Mouse (Mus musculus) thymus, postnatal 0 days (tissue): Measurements from ENCODE around the gene Cep85l. TPM values are rescaled to one million over a fixed set of nuclear protein-coding genes. Genes with fewer than 3 reads are reported as not detected.

Source experiments
- DNase-seq: peaks from one replicate; pipeline ENCODE4 v3.0.0-alpha.2; 2015; ENCODE audit warnings: low spot score
- polyA plus RNA-seq: library from polyadenylated mRNA; unstranded; fragments of >200 nt; fragmentation: Nextera tagmentation; extraction: Ambion mirVana; gene quantifications from 2 replicates; pipeline ENCODE4 v1.2.1, GENCODE M21; 2015

Cep85l gene
- polyA plus RNA-seq, 1 experiment from 2014 or later, result 2.1 TPM

GRCm38 (mm10) chr10:53342166-53342728 is 37.5 kb downstream of the Cep85l start:
- DNase-seq, result no peak

GRCm38 (mm10) chr10:53341288-53341965 is 38.3 kb downstream of the Cep85l start:
- peak; percentile 26 for DNase-seq

GRCm38 (mm10) chr10:53339045-53339444 is 40.7 kb downstream of the Cep85l start:
- no peak for DNase-seq

GRCm38 (mm10) chr10:53337162-53337923 is 42.4 kb downstream of the Cep85l start, which contains the start of gene Pln:
TSS of gene Pln (plus strand) at chr10:53337667.
- DNase-seq, result no peak

- no peak for DNase-seq
Measured at GRCm38 (mm10) chr10:53335974-53336373, 43.8 kb downstream of the Cep85l start.

GRCm38 (mm10) chr10:53335266-53335665 is 44.5 kb downstream of the Cep85l start:
- DNase-seq, result no peak

GRCm38 (mm10) chr10:53332752-53333151 is 47.0 kb downstream of the Cep85l start:
- DNase-seq, result no peak

- DNase-seq, result no peak
Measured at GRCm38 (mm10) chr10:53329257-53329656, 50.5 kb downstream of the Cep85l start.

GRCm38 (mm10) chr10:53326367-53326766 is 53.4 kb downstream of the Cep85l start:
- no peak for DNase-seq

GRCm38 (mm10) chr10:53324663-53325062 is 55.1 kb downstream of the Cep85l start:
- no peak for DNase-seq

- DNase-seq, result no peak
Measured at GRCm38 (mm10) chr10:53323367-53323766, 56.4 kb downstream of the Cep85l start.

- no peak for DNase-seq
Measured at GRCm38 (mm10) chr10:53306674-53307073, 73.1 kb downstream of the Cep85l start.

- no peak for DNase-seq
Measured at GRCm38 (mm10) chr10:53305867-53306266, 73.9 kb downstream of the Cep85l start.

GRCm38 (mm10) chr10:53285147-53285546 is 94.6 kb downstream of the Cep85l start:
- no peak for DNase-seq

- no peak for DNase-seq
Measured at GRCm38 (mm10) chr10:53272228-53272627, 107.5 kb downstream of the Cep85l start.

GRCm38 (mm10) chr10:53262021-53262420 is 117.7 kb downstream of the Cep85l start:
- no peak for DNase-seq

GRCm38 (mm10) chr10:53235381-53235780 is 144.4 kb downstream of the Cep85l start:
- no peak for DNase-seq

GRCm38 (mm10) chr10:53234683-53235082 is 145.1 kb downstream of the Cep85l start:
- no peak for DNase-seq

- DNase-seq, result no peak
Measured at GRCm38 (mm10) chr10:53234086-53234613, 145.6 kb downstream of the Cep85l start.

GRCm38 (mm10) chr10:53230809-53231208 is 148.9 kb downstream of the Cep85l start:
- no peak for DNase-seq

- DNase-seq, result no peak
Measured at GRCm38 (mm10) chr10:53229190-53229589, 150.6 kb downstream of the Cep85l start.
